Mouse (Mus musculus) heart, adult 2 months (tissue): Measurements from ENCODE around the gene Pcbp2. TPM values are rescaled to one million over a fixed set of nuclear protein-coding genes. Genes with fewer than 3 reads are reported as not detected.

ENCODE experiments used
- DNase-seq, 2 experiments: peaks; one replicate each; pipeline ENCODE4 v3.0.0; 2021
- H3K27ac ChIP-seq: fragments of 200-600 bp; 2 replicates; pipeline ENCODE4 v1.8.1; 2022
- H3K27me3 ChIP-seq: fragments of 200-500 bp; 2 replicates; pipeline ENCODE4 v1.6.1; 2012; ENCODE audit warnings: mild to moderate bottlenecking, low read length, inconsistent platforms, mixed read lengths; ENCODE audit not compliant: control insufficient read depth, insufficient read depth
- H3K36me3 ChIP-seq: fragments of 200-500 bp; 2 replicates; pipeline ENCODE4 v1.6.1; 2012; ENCODE audit warnings: low read length, inconsistent platforms; ENCODE audit not compliant: control insufficient read depth, insufficient read depth
- H3K4me1 ChIP-seq: fragments of 200-500 bp; 2 replicates; pipeline ENCODE4 v1.6.1; 2011; ENCODE audit warnings: low read length; ENCODE audit not compliant: control insufficient read depth, insufficient read depth
- H3K4me3 ChIP-seq: fragments of 200-600 bp; 2 replicates; pipeline ENCODE4 v1.8.1; 2022
- H3K79me2 ChIP-seq: fragments of 200-500 bp; replicated peaks from 2 replicates; pipeline ENCODE4 v1.6.1; 2012; ENCODE audit warnings: mild to moderate bottlenecking, inconsistent platforms, low read length, moderate library complexity, mixed read lengths; ENCODE audit not compliant: control insufficient read depth, insufficient read depth
- H3K9ac ChIP-seq: fragments of 200-500 bp; 2 replicates; pipeline ENCODE4 v1.6.1; 2012; ENCODE audit warnings: low read depth, mild to moderate bottlenecking, control low read depth, inconsistent platforms, low read length, mixed read lengths
- CTCF ChIP-seq: fragments of 200-600 bp; IDR thresholded peaks from 2 replicates; pipeline ENCODE4 v1.8.1; 2022; ENCODE audit warnings: antibody characterized with exemption, mild to moderate bottlenecking, moderate library complexity
- EP300 ChIP-seq: fragments of 200-500 bp; IDR thresholded peaks from 2 replicates; pipeline ENCODE4 v1.6.1; 2011; ENCODE audit warnings: low read depth, low read length, control low read depth; ENCODE audit not compliant: insufficient read depth
- POLR2A ChIP-seq: fragments of 200-500 bp; IDR thresholded peaks from 2 replicates; pipeline ENCODE4 v1.6.1; 2011; ENCODE audit warnings: mild to moderate bottlenecking, low read depth, low read length, control low read depth; ENCODE audit not compliant: insufficient read depth
- WGBS: fragments of 180-500 bp; shearing (Covaris S2); methylation state at CpG from one replicate; pipeline ENCODE4 v1.1.7; 2018; 5-methylcytosine and 5-hydroxymethylcytosine counted together
- intact Hi-C: fragments of 180-260 bp; cut with DNase I; formaldehyde crosslinking; loops from one replicate; pipeline ENCODE4 v1.15.1; 2025
- polyA plus RNA-seq: library from polyadenylated mRNA; depleted of rRNA; stranded (reverse); fragments of >200 nt; gene quantifications from 2 replicates; pipeline ENCODE4 v1.2.3, GENCODE M21; 2012
- total RNA-seq, 2 experiments: library from RNA; stranded (reverse); gene quantifications; 2 replicates each; pipeline ENCODE4 v1.2.3; 2021

Pcbp2 gene
- total and polyA plus RNA-seq, 3 experiments, result 384 to 494 (median 442) TPM

GRCm38 (mm10) chr15:102526111-102527002 lies 56.0 kb downstream of the Pcbp2 start:
- H3K27ac ChIP-seq, result no peak overlapping the region
- H3K9ac ChIP-seq, result no peak overlapping the region
- 61% methylated on average over 6 of the region's 6 CpGs for WGBS
- no peak for DNase-seq
- no peaks in the 10 kb centered on the region for H3K27me3 ChIP-seq
- no peak for TF ChIP-seq POLR2A
- no peak for TF ChIP-seq CTCF
- TF ChIP-seq EP300, result no peak
- intact Hi-C loops, result loop anchor here (10.0 kb wide), 1 partner anchor 142 kb away; no protein-coding TSS in a partner anchor
- no peak overlapping the region for H3K4me3 ChIP-seq
- H3K79me2 ChIP-seq, result no peaks in the 10 kb centered on the region
- H3K36me3 ChIP-seq, result peaks cover 5% of the 10 kb centered on the region; the same call in 1 of the 2 replicates
- H3K4me1 ChIP-seq, result no peaks in the 10 kb centered on the region

- intact Hi-C loops, result loop anchor here (10.0 kb wide), 1 partner anchor 143 kb away; no protein-coding TSS in a partner anchor
- 83% methylated on average over 3 of the region's 3 CpGs for WGBS
- Histone ChIP-seq H3K4me1 (no peaks in the 10 kb centered on the region), H3K4me3 (no peak overlapping the region), H3K79me2 (no peaks in the 10 kb centered on the region), H3K36me3 (peaks cover 14% of the 10 kb centered on the region), H3K9ac (no peak overlapping the region), H3K27ac (no peak overlapping the region), H3K27me3 (no peaks in the 10 kb centered on the region)
- TF ChIP-seq EP300 (no peak), POLR2A (no peak), CTCF (peak; percentile 62)
- DNase-seq, result no peak
Measured at GRCm38 (mm10) chr15:102527936-102528335, 57.6 kb downstream of the Pcbp2 start.

- intact Hi-C loops, result loop anchor here (10.0 kb wide), 1 partner anchor 144 kb away; no protein-coding TSS in a partner anchor
Measured at GRCm38 (mm10) chr15:102528396-102528795, 58.1 kb downstream of the Pcbp2 start.

GRCm38 (mm10) chr15:102530566-102530965 lies 60.2 kb downstream of the Pcbp2 start:
- WGBS, result 41% methylated on average over 4 of the region's 4 CpGs
- TF ChIP-seq CTCF (no peak), POLR2A (no peak), EP300 (no peak)

More at GRCm38 (mm10) chr15:102528396-102528795, 58.1 kb downstream of the Pcbp2 start:
- DNase-seq, result no peak
- Histone ChIP-seq H3K27me3 (no peaks in the 10 kb centered on the region), H3K9ac (no peak overlapping the region), H3K4me3 (no peak overlapping the region), H3K4me1 (no peaks in the 10 kb centered on the region), H3K79me2 (no peaks in the 10 kb centered on the region), H3K36me3 (peaks cover 14% of the 10 kb centered on the region), H3K27ac (no peak overlapping the region)
- TF ChIP-seq EP300 (no peak), CTCF (no peak)
- WGBS, result 100% methylated on average over 1 of the region's 1 CpGs

GRCm38 (mm10) chr15:102531586-102531985 lies 61.2 kb downstream of the Pcbp2 start:
- intact Hi-C loops, result no loop called here
- no peaks in the 10 kb centered on the region for H3K4me1 ChIP-seq
- no peaks in the 10 kb centered on the region for H3K27me3 ChIP-seq
- no peak overlapping the region for H3K4me3 ChIP-seq
- H3K27ac ChIP-seq, result no peak overlapping the region
- H3K9ac ChIP-seq, result no peak overlapping the region
- no peak for DNase-seq
- no peaks in the 10 kb centered on the region for H3K79me2 ChIP-seq
- peaks cover 17% of the 10 kb centered on the region for H3K36me3 ChIP-seq
- TF ChIP-seq CTCF (no peak), POLR2A (no peak), EP300 (no peak)
- WGBS, result 89% methylated on average over 4 of the region's 4 CpGs

More at GRCm38 (mm10) chr15:102530566-102530965, 60.2 kb downstream of the Pcbp2 start:
- Histone ChIP-seq H3K4me3 (no peak overlapping the region), H3K79me2 (no peaks in the 10 kb centered on the region), H3K27ac (no peak overlapping the region), H3K27me3 (no peaks in the 10 kb centered on the region), H3K9ac (no peak overlapping the region), H3K4me1 (no peaks in the 10 kb centered on the region), H3K36me3 (peaks cover 14% of the 10 kb centered on the region)
- intact Hi-C loops, result no loop called here
- DNase-seq, result no peak
